Mouse (Mus musculus): ENCODE data around the gene 4933407L21Rik. TPM values are rescaled to one million over a fixed set of nuclear protein-coding genes. Genes with fewer than 3 reads are reported as not detected.

The 4933407L21Rik gene
- total and polyA plus RNA-seq, 3 experiments, result not detected

DNA sequence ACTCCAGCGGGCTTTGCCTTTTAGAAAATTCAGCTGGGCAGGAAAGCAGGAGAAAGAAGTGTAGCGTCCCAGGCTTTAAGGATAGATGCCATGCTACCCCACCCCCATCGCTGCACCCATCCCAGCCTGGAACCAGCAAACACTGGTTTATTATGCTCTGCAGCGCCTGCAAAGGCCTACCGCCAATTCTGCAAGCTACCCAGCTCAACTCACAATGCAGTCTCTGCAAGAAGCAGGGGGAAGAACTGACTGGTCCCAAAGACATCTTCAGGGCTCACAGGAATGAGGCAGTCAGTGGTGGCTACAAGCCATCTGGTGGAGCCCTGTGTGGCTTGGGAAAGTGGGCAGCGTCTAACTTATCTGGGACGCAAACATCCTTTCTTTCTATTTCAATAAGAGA, 6.6 kb upstream of the 4933407L21Rik start:
- no peak overlapping the region for H3K9ac ChIP-seq (ENCODE audit: low read depth, low read length)
- WGBS, result 86% methylated on average over 7 of the region's 7 CpGs
- no peak overlapping the region for H3K4me3 ChIP-seq
- no peaks in the 10 kb centered on the region for H3K79me2 ChIP-seq (replicated peaks; ENCODE audit: control insufficient read depth, insufficient read depth, low read length)
- no peak for DNase-seq
- no peak overlapping the region for H3K27ac ChIP-seq
- no peaks in the 10 kb centered on the region for H3K36me3 ChIP-seq (ENCODE audit: control insufficient read depth, insufficient read depth, low read length)
- intact Hi-C loops (cut with DNase I), result no loop called here
- 0 out of 2 replicates have a peak, but pooled peaks cover 2% of the 10 kb centered on the region for H3K4me1 ChIP-seq (ENCODE audit: control insufficient read depth, insufficient read depth, low read length)
- no peaks in the 10 kb centered on the region for H3K27me3 ChIP-seq (ENCODE audit: control insufficient read depth, insufficient read depth, low read length)
- TF ChIP-seq EP300 (IDR thresholded peaks at IDR 0.05; ENCODE audit: insufficient read depth, low read depth, low read length) (no peak), POLR2A (IDR thresholded peaks at IDR 0.05; ENCODE audit: insufficient read depth, low read depth, low read length) (no peak), CTCF (IDR thresholded peaks at IDR 0.05) (no peak)

- no peak for DNase-seq
- 0 out of 2 replicates have a peak, but pooled peaks cover 2% of the 10 kb centered on the region for H3K4me1 ChIP-seq (ENCODE audit: control insufficient read depth, insufficient read depth, low read length)
- no peak for TF ChIP-seq EP300 (IDR thresholded peaks at IDR 0.05; ENCODE audit: insufficient read depth, low read depth, low read length)
- TF ChIP-seq POLR2A (IDR thresholded peaks at IDR 0.05; ENCODE audit: insufficient read depth, low read depth, low read length), result no peak
- TF ChIP-seq CTCF (IDR thresholded peaks at IDR 0.05), result no peak
- H3K36me3 ChIP-seq (ENCODE audit: control insufficient read depth, insufficient read depth, low read length), result no peaks in the 10 kb centered on the region
- H3K27ac ChIP-seq, result no peak overlapping the region
- no peaks in the 10 kb centered on the region for H3K27me3 ChIP-seq (ENCODE audit: control insufficient read depth, insufficient read depth, low read length)
- H3K4me3 ChIP-seq, result no peak overlapping the region
- no peaks in the 10 kb centered on the region for H3K79me2 ChIP-seq (replicated peaks; ENCODE audit: control insufficient read depth, insufficient read depth, low read length)
- intact Hi-C loops (cut with DNase I), result no loop called here
- no peak overlapping the region for H3K9ac ChIP-seq (ENCODE audit: low read depth, low read length)
- WGBS, result 59% methylated on average over 7 of the region's 7 CpGs
Measured at GRCm38 (mm10) chr1:85922127-85922864, 6.0 kb upstream of the 4933407L21Rik start.

DNA sequence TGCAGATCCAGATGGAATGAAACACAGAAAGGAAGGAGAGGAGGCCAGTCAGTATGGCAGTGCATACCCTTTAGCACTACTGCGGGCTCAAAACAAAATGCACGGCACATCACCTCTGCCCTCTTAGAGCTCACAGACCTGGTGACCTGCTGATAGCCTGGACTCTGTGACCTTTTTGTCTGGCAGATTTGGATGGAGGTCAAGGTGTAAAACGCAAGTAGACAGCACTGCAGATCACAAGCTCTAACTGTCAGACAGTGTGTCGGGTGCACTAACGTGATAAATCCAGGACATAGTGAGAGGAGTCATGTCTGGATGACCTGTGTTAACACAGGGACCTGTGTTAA, 5.4 kb upstream of the 4933407L21Rik start:
- WGBS, result 86% methylated on average over 5 of the region's 5 CpGs
- Histone ChIP-seq H3K27me3 (ENCODE audit: control insufficient read depth, insufficient read depth, low read length) (no peaks in the 10 kb centered on the region), H3K4me3 (no peak overlapping the region), H3K36me3 (ENCODE audit: control insufficient read depth, insufficient read depth, low read length) (no peaks in the 10 kb centered on the region), H3K4me1 (ENCODE audit: control insufficient read depth, insufficient read depth, low read length) (peaks cover 3% of the 10 kb centered on the region; the same call in 1 of the 2 replicates), H3K27ac (no peak overlapping the region), H3K9ac (ENCODE audit: low read depth, low read length) (no peak overlapping the region), H3K79me2 (replicated peaks; ENCODE audit: control insufficient read depth, insufficient read depth, low read length) (no peaks in the 10 kb centered on the region)
- no peak for DNase-seq
- TF ChIP-seq EP300 (IDR thresholded peaks at IDR 0.05; ENCODE audit: insufficient read depth, low read depth, low read length), result no peak
- intact Hi-C loops (cut with DNase I), result no loop called here

DNA sequence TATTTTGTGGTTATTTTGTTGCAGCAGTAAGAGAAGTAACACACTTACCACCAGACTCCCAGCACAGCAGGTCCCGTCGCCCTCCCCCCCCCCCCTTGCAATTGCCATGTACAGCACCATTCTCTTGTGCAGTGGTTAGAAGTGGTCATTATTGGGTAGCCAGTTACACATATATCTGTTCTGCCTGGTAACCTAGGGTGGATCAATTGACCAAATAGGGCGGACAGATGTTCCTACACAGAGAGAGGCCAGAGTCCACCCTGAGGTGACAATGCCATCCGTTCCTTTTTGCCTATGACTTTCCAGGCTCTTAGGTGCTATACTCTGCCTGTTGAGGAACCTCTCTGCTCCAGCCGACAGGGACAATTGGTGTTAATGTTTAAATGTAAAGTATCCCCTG, 3.1 kb upstream of the 4933407L21Rik start:
- Histone ChIP-seq H3K4me1 (ENCODE audit: control insufficient read depth, insufficient read depth, low read length) (peaks cover 5% of the 10 kb centered on the region; the same call in 1 of the 2 replicates), H3K27ac (no peak overlapping the region), H3K4me3 (no peak overlapping the region), H3K79me2 (replicated peaks; ENCODE audit: control insufficient read depth, insufficient read depth, low read length) (no peaks in the 10 kb centered on the region), H3K36me3 (ENCODE audit: control insufficient read depth, insufficient read depth, low read length) (no peaks in the 10 kb centered on the region), H3K27me3 (ENCODE audit: control insufficient read depth, insufficient read depth, low read length) (no peaks in the 10 kb centered on the region), H3K9ac (ENCODE audit: low read depth, low read length) (no peak overlapping the region)
- TF ChIP-seq EP300 (IDR thresholded peaks at IDR 0.05; ENCODE audit: insufficient read depth, low read depth, low read length), result no peak
- intact Hi-C loops (cut with DNase I), result no loop called here
- no peak for DNase-seq
- 89% methylated on average over 5 of the region's 5 CpGs for WGBS

GRCm38 (mm10) chr1:85928688-85929065, 394 bp downstream of the 4933407L21Rik start:
- TF ChIP-seq EP300 (IDR thresholded peaks at IDR 0.05; ENCODE audit: insufficient read depth, low read depth, low read length) (no peak), CTCF (IDR thresholded peaks at IDR 0.05) (no peak), POLR2A (IDR thresholded peaks at IDR 0.05; ENCODE audit: insufficient read depth, low read depth, low read length) (no peak)
- intact Hi-C loops (cut with DNase I), result no loop called here
- no peak for DNase-seq
- Histone ChIP-seq H3K79me2 (replicated peaks; ENCODE audit: control insufficient read depth, insufficient read depth, low read length) (no peaks in the 10 kb centered on the region), H3K27me3 (ENCODE audit: control insufficient read depth, insufficient read depth, low read length) (no peaks in the 10 kb centered on the region), H3K9ac (ENCODE audit: low read depth, low read length) (no peak overlapping the region), H3K36me3 (ENCODE audit: control insufficient read depth, insufficient read depth, low read length) (no peaks in the 10 kb centered on the region), H3K4me3 (no peak overlapping the region), H3K4me1 (ENCODE audit: control insufficient read depth, insufficient read depth, low read length) (peaks cover 6% of the 10 kb centered on the region; the same call in 1 of the 2 replicates), H3K27ac (no peak overlapping the region)
- WGBS, result 70% methylated on average over 4 of the region's 4 CpGs

GRCm38 (mm10) chr1:85929406-85929805, 1.1 kb downstream of the 4933407L21Rik start:
- intact Hi-C loops (cut with DNase I), result no loop called here

More at GRCm38 (mm10) chr1:85929406-85929805, 1.1 kb downstream of the 4933407L21Rik start:
- Histone ChIP-seq H3K4me3 (no peak overlapping the region), H3K36me3 (ENCODE audit: control insufficient read depth, insufficient read depth, low read length) (no peaks in the 10 kb centered on the region), H3K27ac (no peak overlapping the region), H3K4me1 (ENCODE audit: control insufficient read depth, insufficient read depth, low read length) (peaks cover 10% of the 10 kb centered on the region), H3K27me3 (ENCODE audit: control insufficient read depth, insufficient read depth, low read length) (no peaks in the 10 kb centered on the region), H3K79me2 (replicated peaks; ENCODE audit: control insufficient read depth, insufficient read depth, low read length) (no peaks in the 10 kb centered on the region), H3K9ac (ENCODE audit: low read depth, low read length) (no peak overlapping the region)
- no peak for DNase-seq
- TF ChIP-seq CTCF (IDR thresholded peaks at IDR 0.05) (no peak), POLR2A (IDR thresholded peaks at IDR 0.05; ENCODE audit: insufficient read depth, low read depth, low read length) (no peak), EP300 (IDR thresholded peaks at IDR 0.05; ENCODE audit: insufficient read depth, low read depth, low read length) (no peak)
- WGBS, result 89% methylated on average over 6 of the region's 6 CpGs

All from heart, adult 2 months (tissue).